Mouse (Mus musculus): ENCODE measurements around the gene Trim38.

The Trim38 gene

GRCm38 (mm10) chr13:23834836-23835235 lies 65.1 kb downstream of the Trim38 start:
- no peak for DNase-seq (ENCODE audit: low read depth, low spot score)

GRCm38 (mm10) chr13:23836630-23837029 lies 66.9 kb downstream of the Trim38 start:
- DNase-seq (ENCODE audit: low read depth, low spot score) = no peak

- DNase-seq (ENCODE audit: low read depth, low spot score) = no peak
These were observed 69.6 kb downstream of the Trim38 start, which contains the start of gene Slc17a3 for GRCm38 (mm10) chr13:23839308-23839707. Slc17a3 (plus strand) TSS chr13:23839434.

All from c-Kit-negative CD71-positive TER-119-positive erythroid progenitor cells, embryonic 14.5 days (primary cell).